Comparison of ENCODE assay signal across 11 mouse cellular contexts in genomic region chr2:92477672-92478312, GRCm38 (mm10). TPM values are rescaled to one million over a fixed set of nuclear protein-coding genes. Genes with fewer than 3 reads are reported as not detected.
DNase-seq lines count a peak whose midpoint lies in the region; ATAC-seq and TF ChIP-seq lines count a peak whose summit lies in the region.
"Had no signal": no experiment of that assay in that cellular context is flagged by ENCODE, and none has a peak within 500 bp of the region (broad histone marks: within the 10 kb centered on the region; RNA-seq: fewer than 3 reads in every experiment).

No protein-coding gene starts in this region.

- TF ChIP-seq CTCF in olfactory bulb, adult 2 months (IDR thresholded peaks at IDR 0.05; ENCODE audit: insufficient read depth, low read depth, low read length), result no peak
- TF ChIP-seq CTCF in liver, postnatal 0 days (IDR thresholded peaks at IDR 0.05; ENCODE audit: low read depth), result no peak

- H3K4me1 ChIP-seq in kidney, embryonic 15.5 days, result peaks cover 11% of the 10 kb centered on the region
- H3K4me1 ChIP-seq in embryonic facial prominence, embryonic 15.5 days, result no peaks in the 10 kb centered on the region
- peaks cover 8% of the 10 kb centered on the region for H3K4me1 ChIP-seq in olfactory bulb, adult 2 months (ENCODE audit: control insufficient read depth, insufficient read depth, low read length)
- peaks cover 5% of the 10 kb centered on the region; the same call in 1 of the 2 replicates for H3K4me1 ChIP-seq in liver, postnatal 0 days (ENCODE audit: insufficient read depth)
- H3K4me1 ChIP-seq: hindbrain, embryonic 12.5 days had no signal

- no peak for TF ChIP-seq POLR2A in olfactory bulb, adult 2 months (IDR thresholded peaks at IDR 0.05; ENCODE audit: insufficient read depth, low read depth, low read length)

- no peak for TF ChIP-seq EP300 in liver, postnatal 0 days (IDR thresholded peaks at IDR 0.05; ENCODE audit: low read depth)

- H3K36me3 ChIP-seq in kidney, embryonic 15.5 days, result no peaks in the 10 kb centered on the region
- no peaks in the 10 kb centered on the region for H3K36me3 ChIP-seq in embryonic facial prominence, embryonic 15.5 days
- H3K36me3 ChIP-seq in liver, postnatal 0 days (replicated peaks; ENCODE audit: insufficient read depth, low read length), result no peaks in the 10 kb centered on the region
- H3K36me3 ChIP-seq: hindbrain, embryonic 12.5 days had no signal

- peaks cover 3% of the 10 kb centered on the region; the same call in 1 of the 2 replicates for H3K27me3 ChIP-seq in kidney, embryonic 15.5 days
- H3K27me3 ChIP-seq in embryonic facial prominence, embryonic 15.5 days, result peaks cover 4% of the 10 kb centered on the region
- H3K27me3 ChIP-seq in liver, postnatal 0 days (ENCODE audit: insufficient read depth, low read length), result no peaks in the 10 kb centered on the region

- peak overlapping the region; percentile 4; the same call in 1 of the 2 replicates for H3K4me2 ChIP-seq in kidney, embryonic 15.5 days
- H3K4me2 ChIP-seq in embryonic facial prominence, embryonic 15.5 days (replicated peaks), result no peak overlapping the region
- no peak overlapping the region for H3K4me2 ChIP-seq in liver, postnatal 0 days (ENCODE audit: low read depth, low read length)
- H3K4me2 ChIP-seq: hindbrain, embryonic 12.5 days had no signal

- H3K9ac ChIP-seq in kidney, embryonic 15.5 days, result no peak overlapping the region
- H3K9ac ChIP-seq in embryonic facial prominence, embryonic 15.5 days, result no peak overlapping the region
- no peak overlapping the region for H3K9ac ChIP-seq in liver, postnatal 0 days (replicated peaks)
- H3K9ac ChIP-seq: hindbrain, embryonic 12.5 days had no signal

- H3K4me3 ChIP-seq in kidney, embryonic 15.5 days (replicated peaks), result no peak overlapping the region
- no peak overlapping the region for H3K4me3 ChIP-seq in embryonic facial prominence, embryonic 15.5 days (replicated peaks)
- no peak overlapping the region for H3K4me3 ChIP-seq in olfactory bulb, adult 2 months (ENCODE audit: insufficient read depth, low read depth, low read length)
- H3K4me3 ChIP-seq in liver, postnatal 0 days (ENCODE audit: low read depth, low read length), result no peak overlapping the region
- H3K4me3 ChIP-seq: gastrocnemius, adult 2 months; hindbrain, embryonic 12.5 days; myocyte had no signal

- DNase-seq in kidney, adult 8-10 months, result no peak
- peak; percentile 81 for DNase-seq in brain, adult 2 months (ENCODE audit: low read depth, low spot score)
- no peak for DNase-seq in liver, postnatal 0 days
- DNase-seq in c-Kit-positive CD71-positive TER-119-positive erythroid progenitor cells, embryonic 14.5 days (ENCODE audit: low spot score), result no peak
- DNase-seq: gastrocnemius, adult 2 months; thymus, postnatal 4 days had no signal

- peak overlapping the region; percentile 29 for H3K27ac ChIP-seq in kidney, embryonic 15.5 days
- 0 out of 2 replicates have a peak overlapping the region, but pooled peaks have one; percentile 28 for H3K27ac ChIP-seq in embryonic facial prominence, embryonic 15.5 days (replicated peaks)
- H3K27ac ChIP-seq in olfactory bulb, adult 2 months (ENCODE audit: insufficient read depth, low read depth, low read length), result peak overlapping the region; percentile 31; the same call in 1 of the 2 replicates
- no peak overlapping the region for H3K27ac ChIP-seq in liver, postnatal 0 days (ENCODE audit: low read depth)
- H3K27ac ChIP-seq: gastrocnemius, adult 2 months; hindbrain, embryonic 12.5 days had no signal

- ATAC-seq in kidney, embryonic 15.5 days (replicated peaks; ENCODE audit: low FRiP score), result peak; percentile 54
- no peak for ATAC-seq in embryonic facial prominence, embryonic 15.5 days (ENCODE audit: insufficient number of reproducible peaks, low FRiP score, low TSS enrichment, low read depth)
- ATAC-seq in liver, postnatal 0 days, result no peak

- WGBS in kidney, embryonic 15.5 days, result 48% methylated on average over 12 of the region's 12 CpGs
- 65% methylated on average over 12 of the region's 12 CpGs for WGBS in embryonic facial prominence, embryonic 15.5 days
- 21% methylated on average over 12 of the region's 12 CpGs for WGBS in olfactory bulb, adult 2 months
- 78% methylated on average over 12 of the region's 12 CpGs for WGBS in liver, postnatal 0 days (ENCODE audit: insufficient replicate concordance)

- no peaks in the 10 kb centered on the region for H3K9me3 ChIP-seq in kidney, embryonic 15.5 days (replicated peaks)
- no peaks in the 10 kb centered on the region for H3K9me3 ChIP-seq in embryonic facial prominence, embryonic 15.5 days (replicated peaks)
- 0 out of 2 replicates have a peak, but pooled peaks cover 2% of the 10 kb centered on the region for H3K9me3 ChIP-seq in liver, postnatal 0 days (ENCODE audit: low read length)
- H3K9me3 ChIP-seq: hindbrain, embryonic 12.5 days had no signal

RNA-seq across cellular contexts. Expression of gene Slc35c1, which starts 17.5 kb away (rescaled TPM):
- 15.1 and 16.2 TPM in 2 replicates for polyA plus RNA-seq in kidney, embryonic 15.5 days (2015; fragmentation: Nextera tagmentation; extraction: Ambion mirVana)
- polyA plus RNA-seq in embryonic facial prominence, embryonic 15.5 days (2015; fragmentation: Nextera tagmentation; extraction: Ambion mirVana), result 14.5 and 18.4 TPM in 2 replicates
- not detected in 2 replicates for polyA plus RNA-seq in olfactory bulb, adult 2 months (2012; ENCODE audit: insufficient read depth, insufficient read length, low replicate concordance, missing spikeins)
- polyA plus RNA-seq in liver, postnatal 0 days (2015; fragmentation: Nextera tagmentation; extraction: Ambion mirVana), result 9.0 and 9.3 TPM in 2 replicates

RNA-seq across cellular contexts. Expression of gene Cry2, which starts 43.9 kb away (rescaled TPM):
- polyA plus RNA-seq in kidney, embryonic 15.5 days (2015; fragmentation: Nextera tagmentation; extraction: Ambion mirVana), result 17.7 and 21.3 TPM in 2 replicates
- polyA plus RNA-seq in embryonic facial prominence, embryonic 15.5 days (2015; fragmentation: Nextera tagmentation; extraction: Ambion mirVana), result 30.6 and 33.9 TPM in 2 replicates
- not detected in 2 replicates for polyA plus RNA-seq in olfactory bulb, adult 2 months (2012; ENCODE audit: insufficient read depth, insufficient read length, low replicate concordance, missing spikeins)
- polyA plus RNA-seq in liver, postnatal 0 days (2015; fragmentation: Nextera tagmentation; extraction: Ambion mirVana), result 9.6 and 11.9 TPM in 2 replicates
